Mouse (Mus musculus) CH12F3 (cell line): ENCODE results near the gene Ncl.

Source experiments
- in situ Hi-C: fragments of 300-500 bp; cut with MboI; formaldehyde crosslinking; loops from 2 replicates; pipeline ENCODE4 v1.14.3; 2020; ENCODE audit warnings: low sequenced_read_pairs

The Ncl gene

GRCm38 (mm10) chr1:86313772-86314125 lies 45.5 kb downstream of the Ncl start:
- in situ Hi-C loops: no loop called here

DNA sequence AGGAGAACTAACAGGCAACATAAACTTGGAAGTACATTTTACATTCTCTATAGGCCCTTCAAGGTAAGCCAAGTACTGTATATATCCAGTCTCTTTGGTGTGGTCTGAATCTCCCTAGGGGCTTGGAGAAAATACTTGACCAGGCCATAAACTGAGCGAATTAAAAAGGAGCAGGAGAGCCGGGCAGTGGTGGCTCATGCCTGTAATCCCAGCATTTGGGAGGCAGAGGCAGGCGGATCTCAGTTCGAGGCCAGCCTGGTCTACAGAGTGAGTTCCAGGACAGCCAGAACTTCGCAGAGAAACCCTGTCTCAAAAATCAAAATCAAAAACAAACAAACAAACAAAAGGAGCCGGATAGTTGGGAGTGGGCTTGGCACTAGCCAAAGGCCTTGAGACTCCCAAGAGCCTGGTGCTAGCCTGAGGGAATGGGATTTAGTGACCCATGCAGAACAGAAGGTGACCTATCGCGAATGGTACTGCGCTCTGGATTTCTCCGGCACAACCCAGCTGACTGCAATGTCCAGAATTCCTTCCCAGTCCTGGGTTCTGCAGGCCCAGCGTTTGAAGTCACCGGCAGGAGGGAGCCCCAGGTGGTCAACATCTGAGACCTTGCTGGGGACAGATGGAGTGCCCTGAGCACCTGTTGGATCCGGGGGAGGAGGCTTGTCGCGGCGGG lies 46.0 kb downstream of the Ncl start:
- in situ Hi-C loops: no loop called here

- in situ Hi-C loops: no loop called here
Measured at GRCm38 (mm10) chr1:86312269-86312668, 46.9 kb downstream of the Ncl start.

DNA sequence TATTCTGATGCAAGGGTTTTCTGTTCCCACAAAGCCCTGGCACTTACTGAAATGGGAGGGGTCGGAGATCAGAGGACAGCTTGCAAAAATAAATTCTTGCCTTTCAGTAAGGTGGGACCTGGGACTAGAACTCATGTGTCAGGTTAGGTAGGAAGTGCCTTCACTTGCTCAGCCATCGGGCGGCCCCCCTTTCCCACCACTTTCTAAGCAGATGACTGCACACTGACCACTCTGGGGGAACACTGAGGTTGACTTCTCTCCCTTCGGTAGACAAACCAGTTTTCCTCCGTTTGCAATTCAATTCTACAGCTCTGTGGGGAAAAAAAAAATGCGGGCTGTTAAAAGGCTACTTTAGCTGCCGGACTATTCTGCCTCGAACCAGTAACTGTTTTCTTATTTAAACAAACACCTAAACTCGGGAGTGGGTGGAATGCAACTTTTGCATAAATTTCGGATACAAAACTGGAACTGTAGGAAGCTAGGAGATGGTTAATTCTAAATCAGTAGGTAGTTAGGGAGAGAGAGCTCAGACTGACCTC lies 47.7 kb downstream of the Ncl start:
- in situ Hi-C loops: no loop called here

GRCm38 (mm10) chr1:86310536-86311310 lies 48.5 kb downstream of the Ncl start:
- in situ Hi-C loops: no loop called here

- in situ Hi-C loops: no loop called here
Measured at GRCm38 (mm10) chr1:86309270-86309833, 49.8 kb downstream of the Ncl start.

GRCm38 (mm10) chr1:86307871-86308641 lies 51.1 kb downstream of the Ncl start:
- in situ Hi-C loops: no loop called here

DNA sequence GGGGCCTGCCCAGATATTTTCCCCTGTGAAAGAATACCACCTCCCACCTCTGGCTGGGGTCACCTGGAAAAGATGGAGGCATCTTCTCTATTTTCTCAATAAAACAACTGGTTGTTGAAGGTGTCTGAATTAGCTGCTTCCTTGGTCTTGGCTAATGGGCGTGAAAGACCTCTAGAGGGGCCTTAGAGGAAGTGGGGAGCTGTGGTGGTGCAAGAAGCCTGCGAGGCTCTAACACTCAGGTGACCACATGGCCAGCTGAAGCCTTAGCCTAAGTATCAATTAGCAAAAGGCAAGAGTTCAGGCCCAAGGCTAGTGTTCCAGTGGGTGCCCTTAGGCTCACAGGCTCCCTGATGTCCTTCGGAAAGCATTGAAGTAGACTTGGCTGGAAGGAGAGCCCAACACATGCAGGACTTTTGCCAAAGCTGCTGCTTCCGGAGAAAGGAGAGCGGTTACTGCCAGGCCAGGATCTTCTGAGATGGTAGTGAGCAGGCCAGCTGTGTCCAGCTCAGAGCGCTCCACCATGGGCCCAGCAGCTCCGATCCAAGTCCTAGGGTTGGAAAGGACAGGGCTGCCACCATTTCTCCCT lies 51.9 kb downstream of the Ncl start:
- in situ Hi-C loops: no loop called here

DNA sequence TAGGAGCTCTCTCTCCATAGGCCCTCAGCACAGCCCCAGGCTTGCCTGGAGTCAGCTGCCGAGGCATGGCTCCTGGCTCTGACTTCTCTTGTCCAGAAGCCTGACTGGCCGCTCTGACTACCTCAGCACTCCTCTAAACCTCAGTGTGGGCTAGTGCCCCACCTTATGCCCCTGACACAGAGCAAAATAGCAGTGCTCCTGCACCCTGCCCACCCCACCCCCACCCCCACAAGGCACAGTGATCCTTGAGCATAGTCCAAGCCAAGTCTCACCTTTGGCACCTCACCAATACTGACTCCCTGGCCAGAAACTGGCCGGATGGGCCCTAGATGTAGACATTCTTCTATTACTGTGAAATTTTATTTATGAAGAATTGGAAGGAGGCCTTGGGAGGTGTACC lies 52.5 kb downstream of the Ncl start:
- in situ Hi-C loops: no loop called here

DNA sequence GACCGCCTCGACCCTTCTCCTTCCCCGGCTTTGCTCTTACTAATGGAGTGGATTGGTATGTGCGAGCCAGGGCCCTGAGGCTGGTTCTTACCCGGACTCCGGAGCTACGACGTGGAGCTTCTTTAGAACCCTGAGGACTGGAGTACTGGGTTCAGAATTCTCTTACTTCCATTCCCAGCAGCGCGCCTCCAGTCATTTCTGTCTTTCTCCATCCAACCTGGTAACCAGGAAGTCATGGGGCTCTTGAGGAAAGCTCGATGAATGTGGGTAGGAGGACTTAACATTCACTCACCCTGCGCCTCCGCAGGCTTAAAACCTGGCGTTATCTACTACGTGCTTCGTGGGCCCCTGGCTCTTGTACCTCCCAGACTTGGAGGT lies 55.3 kb downstream of the Ncl start:
- in situ Hi-C loops: no loop called here

GRCm38 (mm10) chr1:86303063-86303872 lies 55.9 kb downstream of the Ncl start:
- in situ Hi-C loops: no loop called here

DNA sequence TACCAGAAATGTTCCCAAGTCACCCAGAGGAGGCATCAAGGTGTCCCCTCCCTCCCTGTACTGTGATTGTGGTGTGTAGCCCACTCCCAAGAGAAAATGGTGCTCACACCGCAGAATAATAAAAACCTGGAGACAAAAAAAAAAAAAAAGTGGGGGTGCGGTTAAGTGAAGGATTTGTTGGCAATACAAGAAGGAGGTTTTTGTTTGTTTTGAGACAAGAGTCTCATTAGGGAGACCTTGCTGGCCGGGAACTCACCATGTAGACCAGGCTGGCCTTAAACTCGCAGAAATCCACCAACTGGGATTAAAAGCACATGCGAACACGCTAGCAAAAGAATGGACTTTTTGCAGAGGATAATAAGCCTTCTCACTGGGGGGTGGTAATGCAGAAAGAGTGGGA lies 56.7 kb downstream of the Ncl start, which contains the start of gene B3gnt7:
Gene B3gnt7 (plus strand): TSS at position 301 of the 400 bp plus-strand sequence.
- in situ Hi-C loops: no loop called here

- in situ Hi-C loops: no loop called here
Measured at GRCm38 (mm10) chr1:86301221-86302091, 57.7 kb downstream of the Ncl start.

GRCm38 (mm10) chr1:86300731-86301130 lies 58.5 kb downstream of the Ncl start:
- in situ Hi-C loops: no loop called here

DNA sequence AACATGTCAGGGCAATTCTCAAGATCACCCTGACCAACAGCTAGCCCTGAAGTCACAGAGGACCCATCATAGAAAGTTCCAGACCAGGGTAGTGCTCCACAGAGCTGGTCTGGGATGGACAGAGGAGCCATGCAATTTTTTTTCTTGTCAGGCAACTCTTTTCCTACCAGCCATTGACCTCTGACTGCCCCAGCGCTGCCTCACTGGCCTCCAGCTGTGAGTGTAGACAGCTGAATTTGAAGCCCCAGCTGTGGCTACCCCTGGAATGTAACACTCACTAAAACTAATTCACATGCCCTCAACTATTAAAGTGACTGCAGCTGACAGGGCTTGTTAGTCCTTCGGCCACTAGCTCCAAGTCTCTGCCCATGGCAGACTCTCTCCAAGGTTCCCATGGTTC lies 59.1 kb downstream of the Ncl start:
- in situ Hi-C loops: no loop called here
